Mouse (Mus musculus) midbrain, postnatal 0 days (tissue): ENCODE measurements around the gene Entpd2. TPM values are rescaled to one million over a fixed set of nuclear protein-coding genes. Genes with fewer than 3 reads are reported as not detected.

Experiments
- ATAC-seq: fragments of 200-750 bp; cut with Nextera tagmentation; 2 replicates; pipeline ENCODE4 v1.8.0; 2017; ENCODE audit warnings: moderate number of reproducible peaks, mild to moderate bottlenecking, moderate TSS enrichment, moderate library complexity; ENCODE audit not compliant: low FRiP score
- DNase-seq: peaks from one replicate; pipeline ENCODE4 v3.0.0-alpha.2; 2015; ENCODE audit warnings: low spot score
- H3K27ac ChIP-seq: fragments of 300-500 bp; sonication (generic); 2 replicates; pipeline ENCODE4 v1.5.1; 2014; ENCODE audit warnings: low read depth, mild to moderate bottlenecking, low read length, mixed read lengths
- H3K27me3 ChIP-seq: fragments of 300-500 bp; sonication (generic); 2 replicates; pipeline ENCODE4 v1.6.1; 2014; ENCODE audit warnings: low read length, control low read depth, mixed read lengths; ENCODE audit not compliant: insufficient read depth
- H3K36me3 ChIP-seq: fragments of 300-500 bp; sonication (generic); 2 replicates; pipeline ENCODE4 v1.6.1; 2014; ENCODE audit warnings: low read length, control low read depth, mixed read lengths; ENCODE audit not compliant: insufficient read depth
- H3K4me1 ChIP-seq: fragments of 300-500 bp; sonication (generic); 2 replicates; pipeline ENCODE4 v1.6.1; 2014; ENCODE audit warnings: mild to moderate bottlenecking, control low read depth, antibody characterized with exemption, low read length, mixed read lengths; ENCODE audit not compliant: insufficient read depth
- H3K4me2 ChIP-seq: fragments of 300-500 bp; sonication (generic); 2 replicates; pipeline ENCODE4 v1.6.1; 2014; ENCODE audit warnings: low read depth, mild to moderate bottlenecking, low read length, mixed read lengths; ENCODE audit not compliant: poor library complexity, severe bottlenecking
- H3K4me3 ChIP-seq: fragments of 300-500 bp; sonication (generic); 2 replicates; pipeline ENCODE4 v1.5.1; 2014; ENCODE audit warnings: low read depth, mild to moderate bottlenecking, low read length, moderate library complexity
- H3K9ac ChIP-seq: fragments of 300-500 bp; sonication (generic); replicated peaks from 2 replicates; pipeline ENCODE4 v1.6.1; 2014; ENCODE audit warnings: mild to moderate bottlenecking, low read length, moderate library complexity, mixed read lengths; ENCODE audit not compliant: poor library complexity, severe bottlenecking
- H3K9me3 ChIP-seq: fragments of 300-500 bp; sonication (generic); 2 replicates; pipeline ENCODE4 v1.6.1; 2016; ENCODE audit warnings: low read length, control low read depth
- CTCF ChIP-seq: IDR thresholded peaks from 2 replicates; pipeline ENCODE4 v1.5.1; 2016; ENCODE audit warnings: antibody characterized with exemption, mild to moderate bottlenecking
- WGBS: fragments of 180-500 bp; shearing (Covaris S2); extraction: QIAGEN DNeasy Blood & Tissue Kit; methylation state at CpG from one replicate; pipeline ENCODE4 v1.1.7; 2014; 5-methylcytosine and 5-hydroxymethylcytosine counted together
- microRNA-seq: library from miRNA; unstranded; fragments of <30 nt; microRNA quantifications from one replicate; pipeline ENCODE4, GENCODE M21; 2016; ENCODE audit warnings: borderline number of aligned reads
- polyA plus RNA-seq: library from polyadenylated mRNA; unstranded; fragments of >200 nt; fragmentation: Nextera tagmentation; extraction: Ambion mirVana; gene quantifications from 2 replicates; pipeline ENCODE4 v1.2.1, GENCODE M21; 2015
- total RNA-seq: library from RNA; depleted of rRNA; stranded (reverse); fragments of >200 nt; gene quantifications from 2 replicates; pipeline ENCODE4 v1.2.3, GENCODE M21; 2014; rRNA removed

Gene Entpd2
- total and polyA plus RNA-seq, 2 experiments from 2014 or later = 4.4 to 10.6 TPM

DNA sequence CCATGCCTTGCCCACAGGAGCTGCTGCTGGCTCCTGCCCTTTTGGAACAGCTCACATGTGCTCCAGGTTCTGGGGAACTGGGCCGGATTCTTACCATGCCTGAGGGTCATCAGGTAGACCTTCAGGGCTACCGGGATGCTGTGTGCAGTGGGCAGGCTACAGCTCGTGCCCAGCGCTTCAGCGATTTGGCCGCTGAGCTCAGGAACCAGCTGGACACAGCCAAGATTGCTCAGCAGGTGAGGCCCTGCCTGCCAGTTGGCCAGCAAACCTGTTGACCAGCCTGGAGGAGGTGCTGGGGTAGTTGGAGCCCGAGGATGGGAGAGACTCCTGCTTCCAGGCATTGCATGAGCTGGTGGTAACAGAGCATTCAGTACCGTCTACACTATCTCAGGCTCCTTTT, 38.6 kb downstream of the Entpd2 start:
- no peaks in the 10 kb centered on the region for H3K9me3 ChIP-seq
- 92% methylated on average over 8 of the region's 8 CpGs for WGBS
- H3K4me2 ChIP-seq = no peak overlapping the region
- peaks cover 16% of the 10 kb centered on the region for H3K4me1 ChIP-seq
- H3K27ac ChIP-seq = no peak overlapping the region
- no peak for DNase-seq
- no peak overlapping the region for H3K9ac ChIP-seq
- H3K27me3 ChIP-seq = no peaks in the 10 kb centered on the region
- no peak overlapping the region for H3K4me3 ChIP-seq
- peaks cover 66% of the 10 kb centered on the region for H3K36me3 ChIP-seq
- no peak for ATAC-seq
- TF ChIP-seq CTCF = no peak

DNA sequence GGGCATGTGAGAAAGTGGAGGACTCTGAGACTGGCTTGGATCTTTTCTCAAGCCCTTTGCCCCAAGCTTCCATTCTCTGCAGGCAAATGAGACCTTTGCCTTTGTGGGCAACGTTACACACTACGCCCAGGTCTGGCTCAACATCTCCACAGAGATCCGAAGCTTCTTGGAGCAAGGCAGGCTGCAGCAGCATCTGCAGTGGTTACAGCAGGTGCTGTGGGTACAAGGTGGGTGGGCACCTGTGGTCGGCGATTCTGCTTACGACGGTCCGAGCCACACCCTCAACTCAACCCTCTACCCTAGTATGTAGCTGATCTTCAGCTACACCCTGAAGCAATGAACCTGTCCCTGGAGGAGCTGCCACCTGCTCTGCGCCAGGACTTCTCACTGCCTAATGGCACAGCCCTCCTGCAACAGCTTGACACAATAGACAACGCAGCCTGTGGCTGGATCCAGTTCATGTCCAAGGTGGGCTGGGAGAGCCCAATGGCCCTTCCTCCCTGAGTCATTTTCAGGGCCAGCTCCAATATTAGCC, 40.7 kb downstream of the Entpd2 start:
- Histone ChIP-seq H3K4me1 (no peaks in the 10 kb centered on the region; the same call in 1 of the 2 replicates), H3K4me3 (no peak overlapping the region), H3K9me3 (no peaks in the 10 kb centered on the region), H3K36me3 (peaks cover 85% of the 10 kb centered on the region), H3K4me2 (no peak overlapping the region), H3K27ac (no peak overlapping the region), H3K27me3 (no peaks in the 10 kb centered on the region), H3K9ac (no peak overlapping the region)
- DNase-seq (no peak), ATAC-seq (no peak)
- no peak for TF ChIP-seq CTCF
- 94% methylated on average over 10 of the region's 10 CpGs for WGBS

DNA sequence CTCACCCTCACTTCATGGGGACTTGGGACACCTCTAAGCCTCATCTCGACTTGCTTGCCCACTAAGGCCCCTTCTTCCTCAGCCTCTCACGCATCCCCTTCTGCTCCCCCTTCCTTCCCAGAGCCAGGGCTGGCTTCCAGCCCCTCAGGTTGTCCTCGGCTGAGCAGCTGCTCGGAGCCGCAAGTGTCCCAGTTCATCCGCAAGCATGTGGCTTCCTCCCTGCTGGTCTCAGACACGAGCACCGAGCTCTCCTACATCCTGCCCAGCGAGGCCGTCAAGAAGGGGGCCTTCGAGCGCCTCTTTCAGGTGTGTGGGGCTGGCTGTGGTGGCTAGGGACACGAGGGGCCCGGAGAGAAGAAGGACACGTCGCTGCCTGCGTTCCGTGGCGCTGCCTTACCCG, 45.4 kb downstream of the Entpd2 start:
- 89% methylated on average over 20 of the region's 20 CpGs for WGBS
- Histone ChIP-seq H3K27me3 (no peaks in the 10 kb centered on the region), H3K4me2 (no peak overlapping the region), H3K4me3 (no peak overlapping the region), H3K4me1 (no peaks in the 10 kb centered on the region), H3K9me3 (no peaks in the 10 kb centered on the region), H3K27ac (no peak overlapping the region), H3K9ac (no peak overlapping the region), H3K36me3 (peaks cover 98% of the 10 kb centered on the region)
- DNase-seq (no peak), ATAC-seq (no peak)
- TF ChIP-seq CTCF = no peak

DNA sequence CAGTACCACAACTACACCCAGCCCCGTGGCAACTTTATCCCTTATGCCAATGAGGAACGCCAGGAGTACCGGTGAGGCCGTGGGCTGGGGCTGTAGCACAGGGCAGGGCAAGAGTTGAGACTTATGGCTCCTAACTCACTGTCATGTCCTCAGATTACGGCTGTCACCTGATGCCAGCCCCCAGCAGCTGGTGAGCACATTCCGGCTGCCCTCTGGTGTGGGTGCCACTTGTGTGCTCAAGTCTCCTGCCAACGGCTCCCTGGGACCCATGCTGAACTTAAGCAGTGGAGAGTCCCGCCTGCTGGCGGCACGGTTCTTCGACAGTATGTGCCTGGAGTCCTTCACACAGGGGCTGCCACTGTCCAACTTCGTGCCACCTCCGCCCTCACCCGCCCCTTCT, 47.0 kb downstream of the Entpd2 start:
- TF ChIP-seq CTCF = no peak
- ATAC-seq (no peak), DNase-seq (no peak)
- H3K9ac ChIP-seq = no peak overlapping the region
- no peak overlapping the region for H3K4me3 ChIP-seq
- H3K27me3 ChIP-seq = no peaks in the 10 kb centered on the region
- H3K4me2 ChIP-seq = no peak overlapping the region
- H3K9me3 ChIP-seq = no peaks in the 10 kb centered on the region
- no peaks in the 10 kb centered on the region for H3K4me1 ChIP-seq
- WGBS = 88% methylated on average over 14 of the region's 14 CpGs
- H3K36me3 ChIP-seq = peaks cover 97% of the 10 kb centered on the region
- H3K27ac ChIP-seq = no peak overlapping the region

Small RNAs within 50 kb of the gene (microRNA-seq; reads per million reads assigned to microRNA genes)
- 2.3 reads per million for gene Mir3087

Other genes starting within 250 kb of the Entpd2 start
Only the 30 nearest of the 40 such genes appear.
- gene Fam166a, start 177.1 kb upstream of the Entpd2 start, total RNA-seq = not detected in 2 replicates
- 1.5 TPM in 1 of 2 replicates, not detected in the other for gene Fam166a, start 177.1 kb upstream of the Entpd2 start, polyA plus RNA-seq
- 547 and 625 TPM in 2 replicates for gene Tubb4b, start 171.2 kb upstream of the Entpd2 start, total RNA-seq
- 461 and 501 TPM in 2 replicates for gene Tubb4b, start 171.2 kb upstream of the Entpd2 start, polyA plus RNA-seq
- not detected in 2 replicates for gene Slc34a3, start 161.5 kb upstream of the Entpd2 start, total RNA-seq
- gene Slc34a3, start 161.5 kb upstream of the Entpd2 start, polyA plus RNA-seq = not detected in 2 replicates
- gene Rnf224, start 159.1 kb upstream of the Entpd2 start, total RNA-seq = 0.33 TPM in 1 of 2 replicates, not detected in the other
- not detected in 2 replicates for gene Rnf224, start 159.1 kb upstream of the Entpd2 start, polyA plus RNA-seq
- 130 and 157 TPM in 2 replicates for gene Rnf208, start 153.6 kb upstream of the Entpd2 start, total RNA-seq
- gene Rnf208, start 153.6 kb upstream of the Entpd2 start, polyA plus RNA-seq = 240 and 253 TPM in 2 replicates
- gene Cysrt1, start 153.4 kb upstream of the Entpd2 start, total RNA-seq = 1.2 TPM in 1 of 2 replicates, not detected in the other
- gene Cysrt1, start 153.4 kb upstream of the Entpd2 start, polyA plus RNA-seq = 0.19 TPM in 1 of 2 replicates, not detected in the other
- 7.3 and 12.3 TPM in 2 replicates for gene AL732309.1, start 149.0 kb upstream of the Entpd2 start, total RNA-seq
- 2.4 and 3.0 TPM in 2 replicates for gene AL732309.1, start 149.0 kb upstream of the Entpd2 start, polyA plus RNA-seq
- 34.4 and 47.8 TPM in 2 replicates for gene Tmem203, start 140.4 kb upstream of the Entpd2 start, total RNA-seq
- 20.0 and 22.7 TPM in 2 replicates for gene Tmem203, start 140.4 kb upstream of the Entpd2 start, polyA plus RNA-seq
- gene Tprn, start 133.3 kb upstream of the Entpd2 start, total RNA-seq = 23.7 and 45.5 TPM in 2 replicates
- gene Tprn, start 133.3 kb upstream of the Entpd2 start, polyA plus RNA-seq = 17.8 and 18.1 TPM in 2 replicates
- gene Ssna1, start 123.4 kb upstream of the Entpd2 start, total RNA-seq = 71.7 and 83.9 TPM in 2 replicates
- 158 and 172 TPM in 2 replicates for gene Ssna1, start 123.4 kb upstream of the Entpd2 start, polyA plus RNA-seq
- 35.0 and 39.3 TPM in 2 replicates for gene Anapc2, start 123.4 kb upstream of the Entpd2 start, total RNA-seq
- gene Anapc2, start 123.4 kb upstream of the Entpd2 start, polyA plus RNA-seq = 103 and 107 TPM in 2 replicates
- gene Tmem210, start 107.7 kb upstream of the Entpd2 start, total RNA-seq = not detected in 2 replicates
- not detected in 2 replicates for gene Tmem210, start 107.7 kb upstream of the Entpd2 start, polyA plus RNA-seq
- gene Lrrc26, start 106.0 kb upstream of the Entpd2 start, total RNA-seq = not detected in 2 replicates
- gene Lrrc26, start 106.0 kb upstream of the Entpd2 start, polyA plus RNA-seq = 0.23 and 0.26 TPM in 2 replicates
- gene Grin1, start 76.7 kb upstream of the Entpd2 start, total RNA-seq = 120 and 146 TPM in 2 replicates
- 71.5 and 72.3 TPM in 2 replicates for gene Grin1, start 76.7 kb upstream of the Entpd2 start, polyA plus RNA-seq
- 58.9 and 60.0 TPM in 2 replicates for gene Man1b1, start 63.5 kb upstream of the Entpd2 start, total RNA-seq
- 42.2 and 53.1 TPM in 2 replicates for gene Man1b1, start 63.5 kb upstream of the Entpd2 start, polyA plus RNA-seq
- 14.9 and 20.3 TPM in 2 replicates for gene Dpp7, start 39.5 kb upstream of the Entpd2 start, total RNA-seq
- 22.7 and 26.2 TPM in 2 replicates for gene Dpp7, start 39.5 kb upstream of the Entpd2 start, polyA plus RNA-seq
- 7.9 and 9.9 TPM in 2 replicates for gene Uap1l1, start 30.2 kb upstream of the Entpd2 start, total RNA-seq
- 11.7 and 14.1 TPM in 2 replicates for gene Uap1l1, start 30.2 kb upstream of the Entpd2 start, polyA plus RNA-seq
- gene Sapcd2, start 23.6 kb upstream of the Entpd2 start, total RNA-seq = 18.9 and 21.6 TPM in 2 replicates
- gene Sapcd2, start 23.6 kb upstream of the Entpd2 start, polyA plus RNA-seq = 12.7 and 13.4 TPM in 2 replicates
- 199 and 234 TPM in 2 replicates for gene Npdc1, start 3.5 kb downstream of the Entpd2 start, total RNA-seq
- gene Npdc1, start 3.5 kb downstream of the Entpd2 start, polyA plus RNA-seq = 470 and 481 TPM in 2 replicates
- gene Fut7, start 27.4 kb downstream of the Entpd2 start, total RNA-seq = 0.42 and 1.6 TPM in 2 replicates
- 0.22 and 0.23 TPM in 2 replicates for gene Fut7, start 27.4 kb downstream of the Entpd2 start, polyA plus RNA-seq
- 79.8 and 84.3 TPM in 2 replicates for gene Abca2, start 32.8 kb downstream of the Entpd2 start, total RNA-seq
- 13.5 and 14.5 TPM in 2 replicates for gene Abca2, start 32.8 kb downstream of the Entpd2 start, polyA plus RNA-seq
- gene Clic3, start 61.0 kb downstream of the Entpd2 start, total RNA-seq = 0.61 and 0.66 TPM in 2 replicates
- 2.0 and 2.4 TPM in 2 replicates for gene Clic3, start 61.0 kb downstream of the Entpd2 start, polyA plus RNA-seq
- gene Paxx, start 65.2 kb downstream of the Entpd2 start, total RNA-seq = 163 and 195 TPM in 2 replicates
- gene Paxx, start 65.2 kb downstream of the Entpd2 start, polyA plus RNA-seq = 151 and 165 TPM in 2 replicates
- gene Ptgds, start 74.2 kb downstream of the Entpd2 start, total RNA-seq = 2,128 and 2,726 TPM in 2 replicates
- gene Ptgds, start 74.2 kb downstream of the Entpd2 start, polyA plus RNA-seq = 2,827 and 3,075 TPM in 2 replicates
- gene Lcn12, start 98.0 kb downstream of the Entpd2 start, total RNA-seq = not detected in 2 replicates
- not detected in 2 replicates for gene Lcn12, start 98.0 kb downstream of the Entpd2 start, polyA plus RNA-seq
- gene Fbxw5, start 104.9 kb downstream of the Entpd2 start, total RNA-seq = 131 and 148 TPM in 2 replicates
- 106 and 113 TPM in 2 replicates for gene Fbxw5, start 104.9 kb downstream of the Entpd2 start, polyA plus RNA-seq
- gene C8g, start 105.8 kb downstream of the Entpd2 start, total RNA-seq = 2.7 and 4.4 TPM in 2 replicates
- 6.8 TPM in 2 replicates for gene C8g, start 105.8 kb downstream of the Entpd2 start, polyA plus RNA-seq
- 5.5 and 7.6 TPM in 2 replicates for gene Traf2, start 151.1 kb downstream of the Entpd2 start, total RNA-seq
- 7.0 and 9.3 TPM in 2 replicates for gene Traf2, start 151.1 kb downstream of the Entpd2 start, polyA plus RNA-seq
- 187 and 196 TPM in 2 replicates for gene Edf1, start 162.0 kb downstream of the Entpd2 start, total RNA-seq
- gene Edf1, start 162.0 kb downstream of the Entpd2 start, polyA plus RNA-seq = 389 and 392 TPM in 2 replicates
- gene Mamdc4, start 179.0 kb downstream of the Entpd2 start, total RNA-seq = 1.7 and 1.9 TPM in 2 replicates
- 0.32 TPM in 2 replicates for gene Mamdc4, start 179.0 kb downstream of the Entpd2 start, polyA plus RNA-seq